Mouse (Mus musculus): ENCODE results near the gene Osbp2.
A peak's percentile ranks its signal among the peaks of the same experiment; 100 is the strongest.
"Not testable (repeated sequence)": the region's sequence is repeated elsewhere in the genome, so short reads cannot be mapped to it uniquely, and the experiment has no call there.

The Osbp2 gene

GRCm38 (mm10) chr11:3863454-3864112, at the start of gene Osbp2:
Gene Osbp2 (minus strand): TSS chr11:3863903.
- peak; percentile 71 to 78 for DNase-seq (ENCODE audit: low spot score in 2 of 2)

- DNase-seq (ENCODE audit: low spot score in 2 of 2) = peak in 1 of 2 experiments; percentile 42
Observed at GRCm38 (mm10) chr11:3912875-3913271, 49.2 kb upstream of the Osbp2 start.

GRCm38 (mm10) chr11:3912100-3912874, 48.6 kb upstream of the Osbp2 start:
- DNase-seq (ENCODE audit: low spot score in 2 of 2) = peak in 1 of 2 experiments; percentile 54

- DNase-seq (ENCODE audit: low spot score in 2 of 2) = not testable (repeated sequence)
Observed at GRCm38 (mm10) chr11:3911440-3911839, 47.7 kb upstream of the Osbp2 start.

GRCm38 (mm10) chr11:3910513-3911310, 47.0 kb upstream of the Osbp2 start:
- no peak for DNase-seq (ENCODE audit: low spot score in 2 of 2)

GRCm38 (mm10) chr11:3909236-3909635, 45.5 kb upstream of the Osbp2 start:
- no peak for DNase-seq (ENCODE audit: low spot score in 2 of 2)

- no peak for DNase-seq (ENCODE audit: low spot score in 2 of 2)
Observed at GRCm38 (mm10) chr11:3905446-3905845, 41.7 kb upstream of the Osbp2 start.

GRCm38 (mm10) chr11:3904673-3905072, 41.0 kb upstream of the Osbp2 start:
- no peak for DNase-seq (ENCODE audit: low spot score in 2 of 2)

- peak; percentile 57 to 71 for DNase-seq (ENCODE audit: low spot score in 2 of 2)
Observed at GRCm38 (mm10) chr11:3903046-3903445, 39.3 kb upstream of the Osbp2 start.

- no peak for DNase-seq (ENCODE audit: low spot score in 2 of 2)
Observed at GRCm38 (mm10) chr11:3902516-3902915, 38.8 kb upstream of the Osbp2 start.

- no peak for DNase-seq (ENCODE audit: low spot score in 2 of 2)
Observed at GRCm38 (mm10) chr11:3900296-3900695, 36.6 kb upstream of the Osbp2 start.

GRCm38 (mm10) chr11:3895933-3896332, 32.2 kb upstream of the Osbp2 start:
- no peak for DNase-seq (ENCODE audit: low spot score in 2 of 2)

GRCm38 (mm10) chr11:3895458-3895857, 31.8 kb upstream of the Osbp2 start:
- DNase-seq (ENCODE audit: low spot score in 2 of 2) = no peak

GRCm38 (mm10) chr11:3894406-3895281, 30.9 kb upstream of the Osbp2 start, which contains the start of the genes 4921536K21Rik and Dusp18:
Gene 4921536K21Rik (minus strand): TSS chr11:3895098.
Gene Dusp18 (plus strand): TSS chr11:3895240.
- DNase-seq (ENCODE audit: low spot score in 2 of 2) = peak; percentile 97 to 99

GRCm38 (mm10) chr11:3893970-3894369, 30.3 kb upstream of the Osbp2 start:
- no peak for DNase-seq (ENCODE audit: low spot score in 2 of 2)

- no peak for DNase-seq (ENCODE audit: low spot score in 2 of 2)
Observed at GRCm38 (mm10) chr11:3887331-3887730, 23.6 kb upstream of the Osbp2 start.

GRCm38 (mm10) chr11:3883711-3884110, 20.0 kb upstream of the Osbp2 start:
- no peak for DNase-seq (ENCODE audit: low spot score in 2 of 2)

- DNase-seq (ENCODE audit: low spot score in 2 of 2) = peak; percentile 79 to 90
Observed at GRCm38 (mm10) chr11:3879836-3880235, 16.1 kb upstream of the Osbp2 start.

- DNase-seq (ENCODE audit: low spot score in 2 of 2) = no peak
Observed at GRCm38 (mm10) chr11:3878660-3879059, 15.0 kb upstream of the Osbp2 start.

- DNase-seq (ENCODE audit: low spot score in 2 of 2) = no peak
Observed at GRCm38 (mm10) chr11:3876419-3876818, 12.7 kb upstream of the Osbp2 start.

- DNase-seq (ENCODE audit: low spot score in 2 of 2) = no peak
Observed at GRCm38 (mm10) chr11:3864343-3864742, 640 bp upstream of the Osbp2 start.

All from frontal cortex, postnatal 36 days (tissue).